ENCODE assay signal across 8 mouse cellular contexts in the genomic region with DNA sequence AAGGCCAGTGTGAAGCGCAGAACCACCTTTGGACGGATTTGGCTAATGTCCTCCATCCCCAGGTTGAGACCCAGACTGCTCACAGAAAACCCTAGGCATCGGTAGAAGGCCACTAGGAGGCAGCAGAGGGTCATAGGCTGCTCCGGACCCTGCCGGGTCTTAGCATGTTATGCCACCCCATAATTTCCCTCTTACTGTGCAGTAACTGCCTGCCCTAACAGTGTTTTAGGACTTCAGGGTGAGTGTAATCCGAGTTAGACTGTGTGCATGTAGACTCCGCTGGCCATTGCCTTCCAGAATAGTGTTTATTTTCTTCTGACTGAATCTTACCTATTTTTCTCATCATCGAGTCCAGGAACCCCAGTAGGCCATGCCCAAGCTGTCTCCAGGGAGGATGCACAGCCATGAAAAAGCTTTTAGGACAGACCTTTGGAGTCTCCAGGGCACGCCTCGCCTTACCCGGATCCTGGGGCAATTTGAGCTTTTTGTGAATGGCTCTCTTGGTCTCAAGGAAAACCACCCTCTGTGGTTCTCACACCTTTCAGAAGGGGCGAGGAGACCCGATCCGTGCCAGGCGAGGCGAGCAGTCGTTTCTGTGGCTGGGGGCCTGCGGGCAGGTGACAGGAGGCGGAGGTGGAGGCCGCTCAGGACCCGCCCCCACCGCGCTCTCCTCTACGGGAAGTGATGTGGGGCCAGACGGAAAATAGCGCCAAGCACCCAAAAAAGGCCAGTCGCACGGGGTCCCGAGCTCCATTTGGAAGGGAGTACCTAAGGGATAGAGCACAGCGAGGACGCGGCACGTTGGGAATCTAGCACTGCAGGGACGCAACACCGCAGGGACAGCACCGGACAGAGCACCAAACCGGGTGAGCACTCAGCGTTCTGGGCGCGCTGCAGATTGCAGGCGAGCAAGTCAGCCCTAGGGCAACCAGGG. TPM values are rescaled to one million over a fixed set of nuclear protein-coding genes. Genes with fewer than 3 reads are reported as not detected.
DNase-seq lines count a peak whose midpoint lies in the region; ATAC-seq and TF ChIP-seq lines count a peak whose summit lies in the region.

A gene (plus strand): TSS at position 709 of the 934 bp plus-strand sequence.

- H3K4me3 ChIP-seq in embryonic facial prominence, embryonic 10.5 days = peak within 1 kb of the TSS; percentile 59
- peak within 1 kb of the TSS; percentile 34 for H3K4me3 ChIP-seq in intestine, postnatal 0 days (ENCODE audit: low read depth, low read length)
- peak within 1 kb of the TSS; percentile 33 for H3K4me3 ChIP-seq in midbrain, embryonic 11.5 days (ENCODE audit: low read depth, low read length)

- intact Hi-C loops in left cerebral cortex, postnatal 4 days (cut with DNase I) = loop anchor here (2.0 kb wide), 1 partner anchor 46 kb away; no protein-coding TSS in a partner anchor

- no peaks in the 10 kb centered on the region for H3K36me3 ChIP-seq in embryonic facial prominence, embryonic 10.5 days (replicated peaks)
- H3K36me3 ChIP-seq in intestine, postnatal 0 days (ENCODE audit: control insufficient read depth, insufficient read depth) = no peaks in the 10 kb centered on the region
- H3K36me3 ChIP-seq in midbrain, embryonic 11.5 days (ENCODE audit: control insufficient read depth, insufficient read depth, low read length) = no peaks in the 10 kb centered on the region

- peak; percentile 93 for DNase-seq in adrenal gland, postnatal 10 days
- DNase-seq in embryonic facial prominence, embryonic 10.5 days (ENCODE audit: low spot score) = peak; percentile 85
- peak; percentile 86 for DNase-seq in left cerebral cortex, postnatal 4 days
- DNase-seq in midbrain, embryonic 11.5 days (ENCODE audit: low spot score, missing footprints) = peak; percentile 96
- DNase-seq in right cerebral cortex, postnatal 4 days = peak; percentile 83
- peak; percentile 60 for DNase-seq in yolk sac, embryonic 10.5 days (ENCODE audit: low spot score)

- H3K9me3 ChIP-seq in embryonic facial prominence, embryonic 10.5 days = no peaks in the 10 kb centered on the region
- no peaks in the 10 kb centered on the region for H3K9me3 ChIP-seq in intestine, postnatal 0 days (ENCODE audit: control insufficient read depth)
- H3K9me3 ChIP-seq in midbrain, embryonic 11.5 days (ENCODE audit: control insufficient read depth, low read length) = no peaks in the 10 kb centered on the region

- peak within 1 kb of the TSS; percentile 85 for H3K4me2 ChIP-seq in intestine, postnatal 0 days (replicated peaks; ENCODE audit: low read depth)
- H3K4me2 ChIP-seq in midbrain, embryonic 11.5 days = peak within 1 kb of the TSS; percentile 76

- H3K27me3 ChIP-seq in embryonic facial prominence, embryonic 10.5 days (replicated peaks; ENCODE audit: low read depth, poor library complexity, severe bottlenecking) = peaks cover 11% of the 10 kb centered on the region
- no peaks in the 10 kb centered on the region for H3K27me3 ChIP-seq in intestine, postnatal 0 days (replicated peaks; ENCODE audit: control insufficient read depth, insufficient read depth, low read length)
- peaks cover 3% of the 10 kb centered on the region for H3K27me3 ChIP-seq in midbrain, embryonic 11.5 days (ENCODE audit: control insufficient read depth, insufficient read depth, low read length)

- peak within 1 kb of the TSS; percentile 4; the same call in 1 of the 2 replicates for H3K9ac ChIP-seq in intestine, postnatal 0 days (ENCODE audit: low read depth, low read length)
- peak within 1 kb of the TSS; percentile 61 for H3K9ac ChIP-seq in midbrain, embryonic 11.5 days (ENCODE audit: low read length)

- peak; percentile 98 for TF ChIP-seq CTCF in intestine, postnatal 0 days (IDR thresholded peaks at IDR 0.05; ENCODE audit: low read depth)

- peaks cover 37% of the 10 kb centered on the region for H3K4me1 ChIP-seq in embryonic facial prominence, embryonic 10.5 days
- H3K4me1 ChIP-seq in intestine, postnatal 0 days (replicated peaks; ENCODE audit: control insufficient read depth, insufficient read depth, low read length) = no peaks in the 10 kb centered on the region
- peaks cover 15% of the 10 kb centered on the region for H3K4me1 ChIP-seq in midbrain, embryonic 11.5 days (ENCODE audit: control insufficient read depth, insufficient read depth, low read length)

- peak; percentile 74 for ATAC-seq in granulocyte monocyte progenitor cell, adult 5-6 weeks (replicated peaks; ENCODE audit: poor library complexity, severe bottlenecking)
- peak; percentile 58; the same call in 1 of the 2 replicates for ATAC-seq in intestine, postnatal 0 days
- ATAC-seq in midbrain, embryonic 11.5 days (ENCODE audit: low FRiP score) = peak; percentile 43; the same call in 1 of the 2 replicates

- peak within 1 kb of the TSS; percentile 20 for H3K27ac ChIP-seq in embryonic facial prominence, embryonic 10.5 days (replicated peaks)
- no peak within 1 kb of the TSS for H3K27ac ChIP-seq in intestine, postnatal 0 days (ENCODE audit: low read depth, low read length)
- no peak within 1 kb of the TSS for H3K27ac ChIP-seq in midbrain, embryonic 11.5 days (ENCODE audit: low read depth, low read length)

- 1% methylated on average over 41 of the region's 41 CpGs for WGBS in embryonic facial prominence, embryonic 10.5 days
- WGBS in intestine, postnatal 0 days = 2% methylated on average over 41 of the region's 41 CpGs
- 1% methylated on average over 41 of the region's 41 CpGs for WGBS in midbrain, embryonic 11.5 days

RNA-seq across cellular contexts. Expression of the gene that starts here (rescaled TPM):
- 10 to 100 TPM; 21.9 to 27.0 TPM for total RNA-seq in adrenal gland, postnatal 10 days (2021)
- 3.0 and 5.3 TPM in 2 replicates for polyA plus RNA-seq in embryonic facial prominence, embryonic 10.5 days (2016; fragmentation: Nextera tagmentation; extraction: Ambion mirVana)
- 92.8 and 93.0 TPM in 2 replicates for total RNA-seq in granulocyte monocyte progenitor cell, adult 5-6 weeks (2014; fragmentation: Nextera tagmentation)
- 171 and 187 TPM in 2 replicates for total RNA-seq in granulocyte monocyte progenitor cell, adult 5-6 weeks (2017)
- 5.7 and 5.8 TPM in 2 replicates for polyA plus RNA-seq in intestine, postnatal 0 days (2015; fragmentation: Nextera tagmentation; extraction: Ambion mirVana)
- total RNA-seq in left cerebral cortex, postnatal 4 days (2021) = 1 to 10 TPM; 2.9 to 4.7 TPM
- 0.52 and 0.55 TPM in 2 replicates for polyA plus RNA-seq in midbrain, embryonic 11.5 days (2014; fragmentation: Nextera tagmentation; extraction: Ambion mirVana)

Comparison
In these comparisons a context has a peak if more than half of its experiments do, and no peak if none do; other contexts are left out.
1. Peak in DNase-seq, ATAC-seq, H3K4me3 ChIP-seq, H3K9ac ChIP-seq and H3K4me2 ChIP-seq in midbrain, embryonic 11.5 days; RNA of the gene not detected or under 1 TPM.